In genomic region chr10:21936513-21937221, GRCm38 (mm10) we compare ENCODE assay signal across 9 mouse cellular contexts. TPM values are rescaled to one million over a fixed set of nuclear protein-coding genes. Genes with fewer than 3 reads are reported as not detected.
DNase-seq lines count a peak whose midpoint lies in the region; ATAC-seq lines count a peak whose summit lies in the region.
"Had no signal": no experiment of that assay in that cellular context is flagged by ENCODE, and none has a peak within 500 bp of the region (broad histone marks: within the 10 kb centered on the region; RNA-seq: fewer than 3 reads in every experiment).

No protein-coding gene starts in this region.

- H3K27ac ChIP-seq in heart, embryonic 12.5 days (ENCODE audit: poor library complexity, severe bottlenecking): no peak overlapping the region
- H3K27ac ChIP-seq in brown adipose tissue, adult 24 weeks (replicated peaks; ENCODE audit: low read depth, low read length): peak overlapping the region; percentile 1; the same call in 1 of the 2 replicates
- 0 out of 2 replicates have a peak overlapping the region, but pooled peaks have one; percentile 18 for H3K27ac ChIP-seq in hindbrain, embryonic 14.5 days
- H3K27ac ChIP-seq in liver, embryonic 15.5 days (replicated peaks): no peak overlapping the region

- no peak for DNase-seq in heart, postnatal 14 days
- no peak for DNase-seq in hindbrain, embryonic 14.5 days (ENCODE audit: low spot score)
- DNase-seq in ovary, adult 18-20 months (ENCODE audit: low spot score): no peak
- DNase-seq in adrenal gland, postnatal 10 days: no peak

- ATAC-seq in heart, embryonic 12.5 days (ENCODE audit: insufficient number of reproducible peaks, low FRiP score): no peak
- no peak for ATAC-seq in hindbrain, embryonic 14.5 days (ENCODE audit: low FRiP score)
- peak; percentile 44; the same call in 1 of the 2 replicates for ATAC-seq in liver, embryonic 15.5 days (ENCODE audit: insufficient read depth)
- ATAC-seq in megakaryocyte progenitor cell, adult 5-6 weeks (replicated peaks; ENCODE audit: poor library complexity): no peak

- no peaks in the 10 kb centered on the region for H3K27me3 ChIP-seq in heart, embryonic 12.5 days (replicated peaks)
- H3K27me3 ChIP-seq in hindbrain, embryonic 14.5 days (ENCODE audit: control insufficient read depth, insufficient read depth, low read length): no peaks in the 10 kb centered on the region
- no peaks in the 10 kb centered on the region for H3K27me3 ChIP-seq in liver, embryonic 15.5 days

- peak overlapping the region; percentile 21; the same call in 1 of the 2 replicates for H3K9ac ChIP-seq in heart, embryonic 12.5 days
- H3K9ac ChIP-seq in hindbrain, embryonic 14.5 days: no peak overlapping the region
- H3K9ac ChIP-seq in liver, embryonic 15.5 days: no peak overlapping the region

- peak overlapping the region; percentile 7; the same call in 1 of the 2 replicates for H3K4me3 ChIP-seq in heart, embryonic 12.5 days
- no peak overlapping the region for H3K4me3 ChIP-seq in brown adipose tissue, adult 24 weeks (ENCODE audit: insufficient read depth, low read depth, low read length)
- no peak overlapping the region for H3K4me3 ChIP-seq in hindbrain, embryonic 14.5 days (replicated peaks; ENCODE audit: low read length)
- no peak overlapping the region for H3K4me3 ChIP-seq in liver, embryonic 15.5 days (replicated peaks)
- H3K4me3 ChIP-seq: myocyte had no signal

- WGBS in heart, embryonic 12.5 days: 30% methylated on average over 12 of the region's 12 CpGs
- WGBS in hindbrain, embryonic 14.5 days: 61% methylated on average over 12 of the region's 12 CpGs
- WGBS in liver, embryonic 15.5 days (ENCODE audit: insufficient replicate concordance): 26% methylated on average over 12 of the region's 12 CpGs

- intact Hi-C loops in heart, postnatal 14 days (cut with DNase I): no loop called here

- H3K4me1 ChIP-seq in heart, embryonic 12.5 days (replicated peaks): peaks cover 13% of the 10 kb centered on the region
- peaks cover 10% of the 10 kb centered on the region for H3K4me1 ChIP-seq in brown adipose tissue, adult 24 weeks (ENCODE audit: control insufficient read depth, insufficient read depth, insufficient read length, low read length)
- peaks cover 4% of the 10 kb centered on the region; the same call in 1 of the 2 replicates for H3K4me1 ChIP-seq in hindbrain, embryonic 14.5 days (replicated peaks; ENCODE audit: control insufficient read depth, insufficient read depth, low read length)
- H3K4me1 ChIP-seq in liver, embryonic 15.5 days (replicated peaks): peaks cover 9% of the 10 kb centered on the region

- no peaks in the 10 kb centered on the region for H3K9me3 ChIP-seq in heart, embryonic 12.5 days (replicated peaks)
- no peaks in the 10 kb centered on the region for H3K9me3 ChIP-seq in hindbrain, embryonic 14.5 days (ENCODE audit: control insufficient read depth, low read length)
- H3K9me3 ChIP-seq in liver, embryonic 15.5 days (replicated peaks): no peaks in the 10 kb centered on the region

- H3K36me3 ChIP-seq in heart, embryonic 12.5 days: no peaks in the 10 kb centered on the region
- H3K36me3 ChIP-seq in hindbrain, embryonic 14.5 days (replicated peaks; ENCODE audit: control insufficient read depth, insufficient read depth): no peaks in the 10 kb centered on the region
- no peaks in the 10 kb centered on the region for H3K36me3 ChIP-seq in liver, embryonic 15.5 days (replicated peaks)

- peak overlapping the region; percentile 52 for H3K4me2 ChIP-seq in heart, embryonic 12.5 days
- H3K4me2 ChIP-seq in hindbrain, embryonic 14.5 days (replicated peaks): no peak overlapping the region; the same call in 1 of the 2 replicates
- no peak overlapping the region for H3K4me2 ChIP-seq in liver, embryonic 15.5 days

RNA-seq across cellular contexts. Expression of gene Sgk1, which starts 54.7 kb away (rescaled TPM):
- polyA plus RNA-seq in heart, embryonic 12.5 days (2016; fragmentation: Nextera tagmentation; extraction: Ambion mirVana): 24.3 and 26.0 TPM in 2 replicates
- total RNA-seq in heart, postnatal 14 days (2021): 100 to 1,000 TPM; 120 to 135 TPM
- polyA plus RNA-seq in brown adipose tissue, adult 24 weeks (2012; ENCODE audit: insufficient read depth, insufficient read length, missing spikeins): 27.6 and 37.6 TPM in 2 replicates
- 41.4 and 44.3 TPM in 2 replicates for polyA plus RNA-seq in hindbrain, embryonic 14.5 days (2014; fragmentation: Nextera tagmentation; extraction: Ambion mirVana)
- 11.7 and 12.6 TPM in 2 replicates for polyA plus RNA-seq in liver, embryonic 15.5 days (2015; fragmentation: Nextera tagmentation; extraction: Ambion mirVana)
- 5.4 and 11.5 TPM in 2 replicates for total RNA-seq in megakaryocyte progenitor cell, adult 5-6 weeks (2015)
- 8.9 and 28.0 TPM in 2 replicates for total RNA-seq in megakaryocyte progenitor cell, adult 5-6 weeks (2017)
- 100 to 1,000 TPM in 1 of 2 experiments, 10 to 100 TPM in 1; 95.0 to 204 TPM for total RNA-seq in adrenal gland, postnatal 10 days (2021)

Comparison
In these comparisons a context has a peak if more than half of its experiments do, and no peak if none do; other contexts are left out.
1. H3K27ac ChIP-seq: peak in brown adipose tissue, adult 24 weeks (single experiment) and hindbrain, embryonic 14.5 days (single experiment); none in heart, embryonic 12.5 days (single experiment) and liver, embryonic 15.5 days (single experiment).